Mouse (Mus musculus): ENCODE results near the gene Cyp2d40. TPM values are rescaled to one million over a fixed set of nuclear protein-coding genes. Genes with fewer than 3 reads are reported as not detected.
"Not testable (repeated sequence)": the region's sequence is repeated elsewhere in the genome, so short reads cannot be mapped to it uniquely, and the experiment has no call there.

The Cyp2d40 gene
- polyA plus RNA-seq, 1 experiment from 2014 or later: 0.13 TPM

DNA sequence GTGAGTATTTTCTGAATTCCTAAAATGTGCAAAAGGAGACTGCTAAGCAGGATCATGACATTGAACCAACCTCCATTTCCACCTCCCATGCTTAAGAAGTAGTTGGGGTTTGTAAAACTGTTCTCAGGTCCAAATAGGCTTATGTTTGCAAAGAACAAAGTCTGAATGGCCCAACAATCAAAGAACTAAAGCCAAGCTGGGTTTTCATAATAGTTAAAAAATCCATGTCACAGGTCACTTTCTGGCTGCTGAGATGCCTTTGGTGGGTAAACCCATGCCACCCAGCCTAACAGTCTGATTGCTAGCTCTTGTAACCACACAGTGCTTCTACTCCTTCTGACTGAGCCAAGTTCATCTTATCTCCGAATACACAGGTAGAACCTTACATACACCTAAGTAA lies 20.6 kb upstream of the Cyp2d40 start:
- Histone ChIP-seq H3K27me3 (no peaks in the 10 kb centered on the region), H3K4me2 (no peak overlapping the region), H3K9ac (no peak overlapping the region), H3K4me1 (replicated peaks) (no peaks in the 10 kb centered on the region), H3K9me3 (replicated peaks) (no peaks in the 10 kb centered on the region), H3K36me3 (replicated peaks) (no peaks in the 10 kb centered on the region), H3K27ac (replicated peaks) (no peak overlapping the region), H3K4me3 (replicated peaks) (no peak overlapping the region)
- ATAC-seq (ENCODE audit: insufficient read depth): no peak
- 52% methylated on average over 1 of the region's 1 CpGs for WGBS (ENCODE audit: insufficient replicate concordance)

GRCm38 (mm10) chr15:82783800-82784199 lies 19.8 kb upstream of the Cyp2d40 start:
- Histone ChIP-seq H3K27ac (replicated peaks) (no peak overlapping the region), H3K9me3 (replicated peaks) (no peaks in the 10 kb centered on the region), H3K4me1 (replicated peaks) (no peaks in the 10 kb centered on the region), H3K9ac (no peak overlapping the region), H3K4me2 (no peak overlapping the region), H3K36me3 (replicated peaks) (no peaks in the 10 kb centered on the region), H3K27me3 (no peaks in the 10 kb centered on the region), H3K4me3 (replicated peaks) (no peak overlapping the region)
- no peak for ATAC-seq (ENCODE audit: insufficient read depth)
- 31% methylated on average over 1 of the region's 1 CpGs for WGBS (ENCODE audit: insufficient replicate concordance)

DNA sequence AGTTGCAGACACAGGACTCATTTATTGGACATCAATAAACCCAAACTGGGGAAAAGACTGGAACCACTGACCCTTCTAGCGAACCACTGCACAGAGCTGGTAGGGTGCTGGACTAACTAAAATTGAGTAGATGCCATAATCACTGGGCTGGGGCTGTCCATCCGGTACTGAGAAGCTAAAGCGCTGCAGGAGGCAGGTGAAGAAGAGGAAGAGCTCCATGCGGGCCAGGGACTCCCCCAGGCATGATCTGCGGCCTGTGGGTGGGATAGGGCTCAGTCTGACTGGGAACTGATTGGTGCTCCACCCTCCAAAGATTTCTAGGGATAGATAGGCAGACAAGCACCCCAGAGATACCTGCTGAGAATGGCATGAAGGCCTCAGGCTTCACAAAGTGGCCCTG lies 13.9 kb upstream of the Cyp2d40 start:
- not testable (repeated sequence) for H3K27ac ChIP-seq (replicated peaks); H3K27me3 ChIP-seq; H3K9ac ChIP-seq; ATAC-seq (ENCODE audit: insufficient read depth); H3K4me3 ChIP-seq (replicated peaks); H3K36me3 ChIP-seq (replicated peaks); H3K4me1 ChIP-seq (replicated peaks); H3K4me2 ChIP-seq; H3K9me3 ChIP-seq (replicated peaks)
- WGBS (ENCODE audit: insufficient replicate concordance): 66% methylated on average over 5 of the region's 5 CpGs

- 0 out of 2 replicates have a peak, but pooled peaks have one; percentile 37 for ATAC-seq (ENCODE audit: insufficient read depth)
- H3K27ac ChIP-seq (replicated peaks): no peak overlapping the region
- 57% methylated on average over 2 of the region's 2 CpGs for WGBS (ENCODE audit: insufficient replicate concordance)
These were observed 2.0 kb upstream of the Cyp2d40 start for GRCm38 (mm10) chr15:82765943-82766342.

DNA sequence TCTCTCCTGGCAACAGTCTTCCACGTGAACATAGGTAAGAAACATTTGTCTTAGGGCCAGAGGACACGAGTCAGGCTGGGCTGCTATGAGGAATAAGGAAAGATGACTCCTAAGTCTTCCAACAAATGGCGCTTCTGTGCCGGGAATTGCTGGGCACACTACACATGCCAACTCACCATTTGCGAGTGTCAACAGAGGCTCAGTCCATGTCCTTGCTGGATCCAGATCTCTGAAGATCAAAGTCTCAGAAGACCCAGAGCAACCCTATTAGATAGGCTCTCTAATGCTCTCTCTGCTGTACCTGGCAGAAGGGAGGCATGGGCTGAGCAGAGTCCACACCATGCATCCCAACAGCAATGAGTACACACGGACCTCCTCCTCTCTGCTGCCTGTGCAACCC lies 898 bp upstream of the Cyp2d40 start:
- Histone ChIP-seq H3K36me3 (replicated peaks) (no peaks in the 10 kb centered on the region), H3K4me2 (no peak overlapping the region), H3K4me1 (replicated peaks) (no peaks in the 10 kb centered on the region), H3K27ac (replicated peaks) (no peak overlapping the region), H3K4me3 (replicated peaks) (no peak overlapping the region), H3K9ac (no peak overlapping the region), H3K9me3 (replicated peaks) (no peaks in the 10 kb centered on the region), H3K27me3 (no peaks in the 10 kb centered on the region)
- WGBS (ENCODE audit: insufficient replicate concordance): 58% methylated on average over 6 of the region's 6 CpGs
- ATAC-seq (ENCODE audit: insufficient read depth): no peak

More at GRCm38 (mm10) chr15:82765943-82766342, 2.0 kb upstream of the Cyp2d40 start:
- no peaks in the 10 kb centered on the region for H3K9me3 ChIP-seq (replicated peaks)
- H3K36me3 ChIP-seq (replicated peaks): no peaks in the 10 kb centered on the region
- H3K4me1 ChIP-seq (replicated peaks): no peaks in the 10 kb centered on the region
- no peaks in the 10 kb centered on the region for H3K27me3 ChIP-seq
- H3K4me3 ChIP-seq (replicated peaks): no peak overlapping the region
- no peak overlapping the region for H3K9ac ChIP-seq
- H3K4me2 ChIP-seq: no peak overlapping the region

DNA sequence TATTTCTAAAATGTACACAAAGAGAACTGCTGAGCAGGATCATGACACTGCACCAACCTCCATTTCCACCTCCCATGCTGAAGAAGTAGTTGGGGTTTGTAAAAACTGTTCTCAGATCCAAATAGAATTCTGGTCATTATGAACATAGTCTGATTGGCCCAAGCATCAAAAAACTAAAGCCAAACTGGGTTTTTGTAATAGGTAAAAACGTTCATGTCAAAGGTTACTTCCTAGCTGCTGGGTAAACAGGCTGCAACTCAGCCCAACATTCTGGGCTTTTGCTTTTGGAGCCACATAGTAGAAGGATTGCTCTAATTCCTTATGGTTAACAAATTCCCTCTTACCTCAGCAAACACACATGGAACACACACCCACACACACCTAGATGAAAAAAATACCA lies 15.8 kb downstream of the Cyp2d40 start:
- H3K9ac ChIP-seq: no peak overlapping the region
- H3K27ac ChIP-seq (replicated peaks): no peak overlapping the region
- H3K36me3 ChIP-seq (replicated peaks): no peaks in the 10 kb centered on the region
- no peaks in the 10 kb centered on the region for H3K4me1 ChIP-seq (replicated peaks)
- ATAC-seq (ENCODE audit: insufficient read depth): no peak
- 31% methylated on average over 1 of the region's 1 CpGs for WGBS (ENCODE audit: insufficient replicate concordance)
- H3K4me2 ChIP-seq: no peak overlapping the region
- H3K9me3 ChIP-seq (replicated peaks): no peaks in the 10 kb centered on the region
- H3K27me3 ChIP-seq: no peaks in the 10 kb centered on the region
- no peak overlapping the region for H3K4me3 ChIP-seq (replicated peaks)

DNA sequence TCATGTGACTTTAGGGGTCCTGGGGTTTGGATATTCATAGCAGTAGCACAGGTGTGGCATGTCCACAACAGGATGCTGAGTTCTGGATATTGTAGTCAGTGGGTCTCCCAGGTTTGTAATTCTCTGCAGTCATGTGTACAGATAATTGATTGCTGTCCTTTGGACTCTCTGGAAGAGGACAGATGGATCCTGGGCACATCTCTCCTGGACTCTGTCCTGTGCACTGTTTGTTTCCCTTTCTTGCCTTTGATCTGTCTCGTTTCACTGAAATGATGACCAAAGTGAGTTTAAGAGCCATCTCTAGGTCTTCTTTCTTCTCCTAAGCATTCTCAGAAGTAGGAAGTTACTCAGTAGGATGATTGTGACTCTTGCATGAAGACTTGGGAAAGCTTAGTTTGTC lies 16.5 kb downstream of the Cyp2d40 start:
- no peak for ATAC-seq (ENCODE audit: insufficient read depth)
- H3K36me3 ChIP-seq (replicated peaks): no peaks in the 10 kb centered on the region
- no peak overlapping the region for H3K9ac ChIP-seq
- H3K27ac ChIP-seq (replicated peaks): no peak overlapping the region
- no peaks in the 10 kb centered on the region for H3K27me3 ChIP-seq
- WGBS (ENCODE audit: insufficient replicate concordance): 22% methylated on average over 1 of the region's 1 CpGs
- H3K4me1 ChIP-seq (replicated peaks): no peaks in the 10 kb centered on the region
- H3K4me2 ChIP-seq: no peak overlapping the region
- no peak overlapping the region for H3K4me3 ChIP-seq (replicated peaks)
- no peaks in the 10 kb centered on the region for H3K9me3 ChIP-seq (replicated peaks)

GRCm38 (mm10) chr15:82733331-82733925 lies 30.6 kb downstream of the Cyp2d40 start:
- not testable (repeated sequence) for H3K9me3 ChIP-seq (replicated peaks); ATAC-seq (ENCODE audit: insufficient read depth); H3K4me2 ChIP-seq; H3K27me3 ChIP-seq; H3K9ac ChIP-seq; H3K4me1 ChIP-seq (replicated peaks); H3K27ac ChIP-seq (replicated peaks); H3K4me3 ChIP-seq (replicated peaks); H3K36me3 ChIP-seq (replicated peaks)
- 72% methylated on average over 4 of the region's 4 CpGs for WGBS (ENCODE audit: insufficient replicate concordance)

Small RNA genes within 50 kb of the gene (microRNA-seq; reads per million reads assigned to microRNA genes)
- not detected for gene Gm27618

Other genes starting within 250 kb of the Cyp2d40 start
- not detected in 2 replicates for gene Cyp2d12, start 209.1 kb downstream of the Cyp2d40 start, polyA plus RNA-seq (2015; fragmentation: Nextera tagmentation; extraction: Ambion mirVana)
- gene Cyp2d34, start 143.2 kb downstream of the Cyp2d40 start, polyA plus RNA-seq (2015; fragmentation: Nextera tagmentation; extraction: Ambion mirVana): not detected in 2 replicates
- gene Cyp2d26, start 30.1 kb upstream of the Cyp2d40 start, polyA plus RNA-seq (2015; fragmentation: Nextera tagmentation; extraction: Ambion mirVana): 61.1 and 109 TPM in 2 replicates
- gene Tcf20, start 223.7 kb upstream of the Cyp2d40 start, polyA plus RNA-seq (2015; fragmentation: Nextera tagmentation; extraction: Ambion mirVana): 2.1 and 2.4 TPM in 2 replicates